Mouse (Mus musculus) Muller cell, postnatal 12 days (primary cell): ENCODE results near the gene Sumo2.
"Not testable (repeated sequence)": the region's sequence is repeated elsewhere in the genome, so short reads cannot be mapped to it uniquely, and the experiment has no call there.

Experiments used
- DNase-seq: peaks from one replicate; pipeline ENCODE4 v3.0.0-alpha.2; 2015; ENCODE audit errors: inconsistent ontology term

Gene Sumo2

DNA sequence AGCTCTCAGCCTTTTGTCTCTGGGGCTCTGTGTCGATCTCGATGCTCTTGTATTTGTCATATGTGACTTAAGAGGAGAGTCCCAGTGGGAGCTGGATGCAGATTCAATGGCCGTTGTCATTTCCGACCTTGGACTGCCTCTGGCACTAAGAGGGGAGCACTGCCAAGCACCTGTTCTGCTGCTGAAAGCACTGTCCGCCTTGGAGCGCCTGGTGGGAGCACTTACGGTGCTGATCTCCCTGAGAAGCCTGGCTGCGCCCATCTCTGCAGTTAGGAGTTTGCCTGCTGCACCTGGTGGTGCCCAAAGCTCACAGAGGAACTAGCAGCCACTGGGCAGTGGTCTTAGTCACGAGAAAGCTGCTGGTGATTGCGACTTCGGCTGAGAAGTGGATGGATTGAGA lies 52.8 kb downstream of the Sumo2 start:
- no peak for DNase-seq

DNA sequence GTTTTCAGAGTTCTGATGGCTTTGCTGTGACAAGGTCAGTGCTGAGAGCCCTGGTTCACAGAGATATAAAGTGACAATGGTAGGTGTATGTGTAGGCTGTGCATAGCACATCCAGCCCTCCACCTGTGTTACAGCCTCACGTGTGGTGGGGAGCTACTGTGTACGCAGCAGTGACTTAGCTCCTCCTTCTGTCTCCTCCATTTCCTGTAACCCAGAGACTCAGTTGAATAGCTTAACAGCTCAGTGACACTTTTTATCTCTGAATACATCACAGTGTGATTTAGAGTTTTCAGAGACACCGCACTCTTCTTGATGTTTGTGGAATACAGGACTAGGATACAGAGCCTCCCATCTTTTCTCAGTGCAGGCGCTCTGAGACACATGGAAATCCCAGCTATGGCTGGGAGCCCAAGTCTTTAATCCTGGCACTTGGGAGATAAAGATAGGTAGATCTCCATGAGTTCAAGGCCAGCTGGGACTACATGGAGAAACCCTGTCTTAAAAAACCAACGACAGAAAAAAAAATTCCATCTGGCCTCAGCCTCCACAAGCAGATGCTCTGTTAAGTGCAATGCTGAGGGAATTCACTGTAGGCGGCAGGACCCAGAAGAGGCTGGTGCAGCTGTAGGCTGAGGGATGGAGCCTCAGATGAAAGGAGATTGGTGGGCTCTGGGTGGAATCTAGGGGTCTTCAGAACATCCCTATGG lies 54.4 kb downstream of the Sumo2 start:
- DNase-seq: no peak

DNA sequence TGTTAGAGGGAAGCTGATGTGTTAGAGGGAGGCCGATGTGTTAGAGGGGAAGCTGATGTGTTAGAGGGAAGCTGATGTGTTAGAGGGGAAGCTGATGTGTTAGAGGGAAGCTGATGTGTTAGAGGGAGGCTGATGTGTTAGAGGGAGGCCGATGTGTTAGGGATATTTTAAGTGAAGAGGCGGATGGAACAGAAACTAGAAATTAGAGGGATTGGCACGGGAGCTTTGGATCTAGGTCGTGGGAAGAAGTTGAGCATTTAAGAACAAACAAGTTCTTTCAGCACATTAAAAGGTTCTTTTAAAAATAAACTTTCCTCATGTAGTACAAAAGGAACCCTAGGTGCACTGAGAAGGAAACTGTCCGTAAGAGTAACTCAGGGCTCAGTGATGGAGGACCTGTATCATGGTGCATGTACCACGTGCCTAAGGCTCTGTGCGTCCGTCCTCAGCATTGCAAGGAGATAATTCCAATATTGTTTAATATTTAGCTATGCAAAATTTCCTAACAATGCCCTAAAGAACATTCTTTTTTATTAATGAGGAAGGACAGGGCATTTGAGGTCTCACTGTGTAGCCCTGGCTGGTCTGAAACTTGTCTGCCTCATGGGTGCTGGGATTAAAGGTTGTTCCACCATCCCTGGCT lies 57.7 kb downstream of the Sumo2 start:
- no peak for DNase-seq

DNA sequence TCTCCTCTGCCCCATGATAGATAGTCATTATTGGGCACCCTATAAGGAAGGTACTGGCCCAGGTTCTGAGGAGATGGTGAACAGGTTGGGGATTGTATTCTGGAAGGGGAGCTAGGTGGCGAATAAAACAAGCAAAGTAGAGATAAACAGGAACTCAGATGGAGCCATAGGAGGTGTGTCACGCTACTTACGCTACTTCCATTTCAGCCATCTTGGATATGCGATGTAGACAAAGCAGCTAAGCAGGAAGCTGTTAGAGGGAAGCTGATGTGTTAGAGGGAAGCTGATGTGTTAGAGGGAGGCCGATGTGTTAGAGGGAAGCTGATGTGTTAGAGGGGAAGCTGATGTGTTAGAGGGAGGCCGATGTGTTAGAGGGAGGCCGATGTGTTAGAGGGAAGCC lies 58.7 kb downstream of the Sumo2 start:
- not testable (repeated sequence) for DNase-seq

DNA sequence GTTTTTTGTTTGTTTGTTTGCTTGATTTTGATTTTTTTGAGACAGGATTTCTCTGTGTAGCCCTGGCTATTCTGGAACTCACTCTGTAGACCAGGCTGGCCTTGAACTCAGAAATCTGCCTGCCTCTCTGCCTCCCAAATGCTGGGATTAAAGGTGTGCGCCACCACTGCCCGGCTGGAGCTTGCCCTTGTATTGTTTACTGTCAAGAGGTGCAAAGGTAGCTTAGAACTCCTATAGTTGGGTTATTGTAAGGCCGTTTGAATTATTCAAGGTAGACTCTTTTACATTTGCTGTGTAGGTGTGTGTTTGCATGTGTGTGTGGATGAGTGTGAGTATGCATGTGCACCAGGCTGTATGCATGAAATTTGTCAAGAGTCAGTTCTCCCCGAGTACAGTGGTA lies 59.4 kb downstream of the Sumo2 start:
- DNase-seq: not testable (repeated sequence)

DNA sequence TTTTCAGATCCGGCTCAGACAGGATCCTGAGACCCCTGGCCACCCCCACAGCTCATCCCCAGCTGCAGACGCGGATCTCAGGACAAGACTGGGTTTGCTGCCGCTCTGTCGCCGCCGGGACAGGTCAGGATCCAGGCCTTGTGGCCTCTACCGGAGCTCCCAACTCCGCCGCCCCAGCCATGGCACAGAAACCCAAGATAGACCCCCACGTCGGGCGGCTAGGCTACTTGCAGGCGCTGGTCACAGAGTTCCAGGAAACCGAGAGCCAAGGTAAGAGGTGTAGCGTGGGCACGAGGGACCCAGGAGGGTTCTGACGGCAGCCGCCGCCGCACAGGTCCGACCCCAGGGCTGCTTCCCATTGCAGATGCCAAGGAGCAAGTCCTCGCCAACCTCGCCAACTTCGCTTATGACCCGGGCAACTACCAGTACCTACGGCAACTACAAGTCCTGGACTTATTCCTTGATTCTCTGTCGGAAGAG lies 60.3 kb downstream of the Sumo2 start:
- DNase-seq: peak; percentile 10

DNA sequence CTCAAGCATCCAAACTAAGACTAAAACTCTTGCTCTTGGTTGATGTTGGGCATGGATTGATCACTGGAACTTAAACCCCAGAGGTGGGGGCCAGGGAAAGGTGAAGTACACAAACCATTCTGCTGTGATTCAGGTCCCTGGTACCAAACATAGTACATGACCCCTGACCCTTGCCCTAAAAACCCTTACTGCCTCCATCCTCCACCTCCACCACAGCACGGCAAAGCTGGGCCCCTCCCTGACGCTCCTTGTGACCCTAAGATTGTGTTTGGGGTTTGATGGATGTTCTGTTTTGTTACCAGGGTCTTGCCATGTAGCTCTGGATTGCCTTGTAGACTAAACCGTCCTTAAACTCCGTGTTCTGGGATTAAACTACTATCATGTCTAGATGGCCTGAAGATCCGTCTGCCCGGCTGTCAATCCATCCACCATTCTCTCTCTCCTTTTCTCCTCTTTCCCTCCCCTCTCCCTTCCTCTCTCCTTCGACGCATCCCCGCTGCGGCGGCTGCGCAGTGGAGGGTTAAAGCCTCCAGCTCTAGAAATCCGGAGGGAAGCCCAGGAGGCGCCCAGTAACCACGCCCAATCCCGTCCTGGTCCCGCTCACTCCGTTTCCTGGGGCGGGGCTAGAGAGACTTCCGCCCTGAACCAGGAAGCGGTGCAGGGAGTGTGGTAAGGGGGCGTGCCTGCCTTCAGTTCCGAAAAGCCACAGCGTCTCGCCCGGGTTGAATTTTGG lies 60.9 kb downstream of the Sumo2 start, which contains the start of gene Armc7:
Gene Armc7 (plus strand): TSS at position 643 of the 733 bp plus-strand sequence.
- DNase-seq: peak; percentile 96

DNA sequence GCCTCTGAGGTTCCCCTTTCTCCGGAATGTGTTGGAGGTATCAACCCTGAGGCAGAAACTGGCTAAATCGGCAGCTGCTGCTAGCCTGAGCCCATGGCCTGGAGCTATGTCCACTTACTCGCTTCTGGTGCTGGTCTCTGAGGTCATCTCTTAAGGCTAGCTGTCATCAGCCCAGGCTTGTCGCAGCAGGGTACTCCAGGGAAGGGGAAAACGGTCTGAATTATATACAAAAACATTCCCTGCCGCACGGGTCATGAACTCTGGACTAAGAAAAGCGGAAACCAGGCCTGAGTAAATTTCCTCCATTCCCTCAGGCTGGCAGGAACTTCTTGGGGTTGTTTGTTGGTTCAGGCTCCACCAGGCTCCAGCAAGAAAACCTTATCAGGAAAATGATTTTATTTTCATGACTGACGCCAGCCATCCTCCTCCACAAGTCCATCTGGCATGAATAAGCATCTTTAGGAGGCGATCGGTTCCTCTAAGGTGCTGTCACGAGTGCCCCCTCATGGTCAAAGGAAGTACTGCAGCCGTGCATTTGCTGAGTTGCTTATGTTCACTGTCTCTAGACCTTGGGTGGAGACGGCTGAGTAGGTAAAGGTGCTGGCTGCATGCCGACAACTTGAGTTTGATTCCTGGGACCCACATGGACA lies 62.3 kb downstream of the Sumo2 start:
- DNase-seq: peak; percentile 71
